Mouse (Mus musculus): ENCODE data around the gene Cacna1d. TPM values are rescaled to one million over a fixed set of nuclear protein-coding genes. Genes with fewer than 3 reads are reported as not detected.

Cacna1d gene
- polyA plus RNA-seq, 2 experiments: 4.9 to 13.0 TPM

GRCm38 (mm10) chr14:30008733-30009575 lies 482.3 kb downstream of the Cacna1d start, which contains the start of the genes Il17rb and Chdh:
TSS of gene Il17rb (minus strand) at chr14:30008896.
TSS of gene Chdh (plus strand) at chr14:30009023.
- DNase-seq (ENCODE audit: low spot score) (peak; percentile 12), ATAC-seq (ENCODE audit: low FRiP score, low read depth) (peak; percentile 53; the same call in 1 of the 2 replicates)
- H3K27ac ChIP-seq (replicated peaks; ENCODE audit: low read depth, low read length): no peak within 1 kb of the TSS
- peak within 1 kb of the TSS; percentile 78 for H3K4me2 ChIP-seq (replicated peaks; ENCODE audit: low read depth, low read length, severe bottlenecking)
- H3K36me3 ChIP-seq (ENCODE audit: control insufficient read depth, insufficient read depth, low read length): no peaks in the 10 kb centered on the region
- peaks cover 20% of the 10 kb centered on the region for H3K4me1 ChIP-seq (ENCODE audit: control insufficient read depth, insufficient read depth, low read length)
- no peaks in the 10 kb centered on the region for H3K9me3 ChIP-seq (ENCODE audit: control insufficient read depth, low read length)
- peaks cover 7% of the 10 kb centered on the region; the same call in 1 of the 2 replicates for H3K27me3 ChIP-seq (ENCODE audit: control insufficient read depth, insufficient read depth, low read length)
- 10% methylated on average over 42 of the region's 54 CpGs for WGBS
- no peak for TF ChIP-seq POLR2A (IDR thresholded peaks at IDR 0.05; ENCODE audit: borderline replicate concordance, extremely low read depth, insufficient read depth, insufficient read length)
- H3K9ac ChIP-seq (ENCODE audit: low read depth, low read length, severe bottlenecking): peak within 1 kb of the TSS; percentile 48
- peak within 1 kb of the TSS; percentile 41 for H3K4me3 ChIP-seq (replicated peaks; ENCODE audit: low read length)

GRCm38 (mm10) chr14:29999475-29999811 lies 491.8 kb downstream of the Cacna1d start:
- Histone ChIP-seq H3K36me3 (ENCODE audit: control insufficient read depth, insufficient read depth, low read length) (peaks cover 30% of the 10 kb centered on the region), H3K4me1 (ENCODE audit: control insufficient read depth, insufficient read depth, low read length) (no peaks in the 10 kb centered on the region), H3K9ac (ENCODE audit: low read depth, low read length, severe bottlenecking) (no peak overlapping the region), H3K9me3 (ENCODE audit: control insufficient read depth, low read length) (no peaks in the 10 kb centered on the region), H3K4me3 (replicated peaks; ENCODE audit: low read length) (no peak overlapping the region), H3K4me2 (replicated peaks; ENCODE audit: low read depth, low read length, severe bottlenecking) (no peak overlapping the region), H3K27me3 (ENCODE audit: control insufficient read depth, insufficient read depth, low read length) (no peaks in the 10 kb centered on the region), H3K27ac (replicated peaks; ENCODE audit: low read depth, low read length) (no peak overlapping the region)
- WGBS: 87% methylated on average over 3 of the region's 3 CpGs
- DNase-seq (ENCODE audit: low spot score) (no peak), ATAC-seq (ENCODE audit: low FRiP score, low read depth) (no peak)
- TF ChIP-seq POLR2A (IDR thresholded peaks at IDR 0.05; ENCODE audit: borderline replicate concordance, extremely low read depth, insufficient read depth, insufficient read length): no peak

- no peak for TF ChIP-seq POLR2A (IDR thresholded peaks at IDR 0.05; ENCODE audit: borderline replicate concordance, extremely low read depth, insufficient read depth, insufficient read length)
- no peak overlapping the region for H3K4me2 ChIP-seq (replicated peaks; ENCODE audit: low read depth, low read length, severe bottlenecking)
- H3K9me3 ChIP-seq (ENCODE audit: control insufficient read depth, low read length): no peaks in the 10 kb centered on the region
- no peak overlapping the region for H3K27ac ChIP-seq (replicated peaks; ENCODE audit: low read depth, low read length)
- H3K9ac ChIP-seq (ENCODE audit: low read depth, low read length, severe bottlenecking): no peak overlapping the region
- ATAC-seq (ENCODE audit: low FRiP score, low read depth): no peak
- 86% methylated on average over 13 of the region's 13 CpGs for WGBS
- no peaks in the 10 kb centered on the region for H3K4me1 ChIP-seq (ENCODE audit: control insufficient read depth, insufficient read depth, low read length)
- no peak for DNase-seq (ENCODE audit: low spot score)
- H3K4me3 ChIP-seq (replicated peaks; ENCODE audit: low read length): no peak overlapping the region
- peaks cover 34% of the 10 kb centered on the region for H3K36me3 ChIP-seq (ENCODE audit: control insufficient read depth, insufficient read depth, low read length)
- H3K27me3 ChIP-seq (ENCODE audit: control insufficient read depth, insufficient read depth, low read length): no peaks in the 10 kb centered on the region
These were observed 492.3 kb downstream of the Cacna1d start for GRCm38 (mm10) chr14:29998747-29999474.

- Histone ChIP-seq H3K27me3 (ENCODE audit: control insufficient read depth, insufficient read depth, low read length) (no peaks in the 10 kb centered on the region), H3K4me1 (ENCODE audit: control insufficient read depth, insufficient read depth, low read length) (no peaks in the 10 kb centered on the region), H3K27ac (replicated peaks; ENCODE audit: low read depth, low read length) (no peak overlapping the region), H3K9ac (ENCODE audit: low read depth, low read length, severe bottlenecking) (no peak overlapping the region), H3K9me3 (ENCODE audit: control insufficient read depth, low read length) (no peaks in the 10 kb centered on the region), H3K4me3 (replicated peaks; ENCODE audit: low read length) (no peak overlapping the region), H3K4me2 (replicated peaks; ENCODE audit: low read depth, low read length, severe bottlenecking) (no peak overlapping the region), H3K36me3 (ENCODE audit: control insufficient read depth, insufficient read depth, low read length) (peaks cover 50% of the 10 kb centered on the region)
- no peak for ATAC-seq (ENCODE audit: low FRiP score, low read depth)
- TF ChIP-seq POLR2A (IDR thresholded peaks at IDR 0.05; ENCODE audit: borderline replicate concordance, extremely low read depth, insufficient read depth, insufficient read length): no peak
- DNase-seq (ENCODE audit: low spot score): no peak
These were observed 493.9 kb downstream of the Cacna1d start for GRCm38 (mm10) chr14:29997345-29997744.

- H3K27ac ChIP-seq (replicated peaks; ENCODE audit: low read depth, low read length): no peak overlapping the region
- TF ChIP-seq POLR2A (IDR thresholded peaks at IDR 0.05; ENCODE audit: borderline replicate concordance, extremely low read depth, insufficient read depth, insufficient read length): no peak
- 91% methylated on average over 11 of the region's 11 CpGs for WGBS
- no peak overlapping the region for H3K4me3 ChIP-seq (replicated peaks; ENCODE audit: low read length)
- H3K27me3 ChIP-seq (ENCODE audit: control insufficient read depth, insufficient read depth, low read length): no peaks in the 10 kb centered on the region
- no peaks in the 10 kb centered on the region for H3K4me1 ChIP-seq (ENCODE audit: control insufficient read depth, insufficient read depth, low read length)
- no peak overlapping the region for H3K4me2 ChIP-seq (replicated peaks; ENCODE audit: low read depth, low read length, severe bottlenecking)
- no peak overlapping the region for H3K9ac ChIP-seq (ENCODE audit: low read depth, low read length, severe bottlenecking)
- H3K9me3 ChIP-seq (ENCODE audit: control insufficient read depth, low read length): no peaks in the 10 kb centered on the region
- H3K36me3 ChIP-seq (ENCODE audit: control insufficient read depth, insufficient read depth, low read length): peaks cover 61% of the 10 kb centered on the region
- ATAC-seq (ENCODE audit: low FRiP score, low read depth) (no peak), DNase-seq (ENCODE audit: low spot score) (no peak)
These were observed 495.1 kb downstream of the Cacna1d start for GRCm38 (mm10) chr14:29996000-29996751.

Data from limb, embryonic 14.5 days (tissue).